Mouse (Mus musculus) 3T3-L1 (cell line): ENCODE results near the gene AF366264.
"Not testable (repeated sequence)": the region's sequence is repeated elsewhere in the genome, so short reads cannot be mapped to it uniquely, and the experiment has no call there.

Experiments
- DNase-seq: peaks from one replicate; pipeline ENCODE4 v3.0.0-alpha.2; 2015; ENCODE audit warnings: low read depth, low spot score

The AF366264 gene

DNA sequence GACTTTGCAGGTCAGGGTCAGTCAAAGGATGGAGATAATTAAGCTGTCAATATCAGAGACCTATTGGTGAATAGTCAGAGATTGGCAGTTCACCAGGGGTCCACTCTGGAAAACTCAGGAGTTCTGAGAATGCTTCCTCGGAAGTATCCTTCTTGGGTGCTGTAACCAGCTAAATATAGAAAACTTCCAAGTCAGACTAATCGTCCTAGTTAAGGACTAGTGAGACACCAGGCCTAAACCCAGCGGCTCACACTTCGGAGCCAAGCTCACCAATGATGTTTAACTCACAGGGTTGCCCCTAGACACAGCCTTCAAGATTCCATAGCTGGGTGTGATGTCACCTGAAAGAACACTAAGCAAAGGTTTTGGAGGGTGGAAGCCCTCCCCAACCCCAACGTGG lies at the start of gene AF366264:
Gene AF366264, minus strand, starts transcription at position 101 of the 400 bp plus-strand sequence.
- not testable (repeated sequence) for DNase-seq

DNA sequence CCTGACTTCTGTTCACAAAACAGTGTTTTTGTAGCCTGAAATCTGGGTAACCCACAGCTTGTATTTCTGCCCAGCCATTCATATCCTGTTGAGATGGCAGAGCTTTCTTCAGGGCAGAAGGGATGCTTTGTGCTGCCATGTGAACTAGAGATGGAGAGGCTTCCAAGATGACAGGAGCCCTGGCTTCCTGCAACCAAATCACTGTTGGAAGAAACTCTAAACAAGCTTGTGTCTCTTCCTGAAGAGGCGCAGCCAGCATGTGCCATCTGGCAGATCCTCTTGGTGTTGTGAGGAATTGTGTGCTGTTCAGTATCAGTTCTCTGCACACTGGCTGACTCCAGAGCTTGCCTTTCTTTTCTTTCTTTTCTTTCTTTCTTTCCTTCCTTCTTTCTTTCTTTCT lies 5.1 kb upstream of the AF366264 start:
- not testable (repeated sequence) for DNase-seq

DNA sequence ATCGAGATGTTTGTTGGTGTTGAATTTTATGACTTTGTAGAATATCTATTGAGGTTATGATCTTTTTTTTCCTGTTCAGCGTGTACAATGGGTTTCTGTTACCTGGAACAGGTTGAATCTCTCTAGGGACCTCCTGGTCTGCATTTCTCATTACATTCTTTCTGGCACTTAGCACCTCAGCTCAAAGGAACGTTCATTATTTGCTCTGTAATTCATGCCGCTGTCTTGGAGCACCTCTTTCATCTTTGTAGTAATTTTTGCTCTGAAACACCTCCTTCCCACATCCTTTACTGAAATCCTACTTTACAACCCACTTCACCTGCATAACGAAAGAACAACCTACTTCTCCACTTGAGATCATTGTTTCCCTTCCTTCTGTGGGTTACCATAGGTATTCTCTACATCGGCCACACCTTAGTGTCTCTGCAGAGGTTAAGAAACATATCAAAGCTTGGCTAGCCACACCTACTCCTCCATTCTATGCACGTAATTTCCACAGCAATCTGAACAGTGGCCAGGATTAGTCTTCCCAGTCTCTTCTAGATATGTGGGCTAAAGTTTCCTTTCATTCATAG lies 9.5 kb downstream of the AF366264 start:
- no peak for DNase-seq

DNA sequence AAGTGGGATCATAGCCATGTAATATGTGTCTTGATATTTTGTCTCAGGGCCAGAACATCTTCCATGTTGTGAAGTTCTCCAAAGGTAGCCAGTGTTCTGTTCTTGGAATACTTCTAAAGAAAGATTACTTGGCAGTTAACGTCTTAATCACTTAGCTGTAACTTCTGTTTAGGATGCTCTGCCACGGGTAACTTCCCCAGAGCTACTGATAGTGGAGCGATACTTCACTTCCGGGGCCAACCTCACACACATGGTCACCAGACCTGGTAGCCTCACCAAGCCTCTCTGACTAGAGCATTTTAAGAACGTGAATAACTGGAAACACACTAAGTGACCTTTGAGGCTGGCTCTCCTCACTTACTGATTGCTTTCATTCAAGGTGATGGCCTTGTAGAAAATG lies 38.6 kb downstream of the AF366264 start:
- DNase-seq, result no peak

DNA sequence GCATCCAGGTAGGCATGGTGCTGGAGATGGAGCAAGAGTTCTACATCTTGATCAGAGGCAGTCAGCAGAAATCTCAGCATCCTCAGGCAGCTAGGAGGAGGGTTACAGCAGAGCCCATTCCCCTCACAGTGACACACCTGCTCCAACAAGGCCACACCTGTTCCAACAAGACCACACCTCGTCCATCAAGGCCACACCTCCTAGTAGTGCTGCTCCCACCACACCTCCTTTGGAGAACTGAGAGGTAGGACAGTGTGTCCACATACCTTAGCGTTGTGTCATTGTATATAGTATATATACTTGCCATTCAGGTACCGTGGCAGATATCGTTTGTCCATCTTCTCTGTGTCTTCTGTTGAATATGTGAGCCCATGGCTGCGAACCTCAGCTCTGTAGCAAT lies 40.5 kb downstream of the AF366264 start:
- no peak for DNase-seq

DNA sequence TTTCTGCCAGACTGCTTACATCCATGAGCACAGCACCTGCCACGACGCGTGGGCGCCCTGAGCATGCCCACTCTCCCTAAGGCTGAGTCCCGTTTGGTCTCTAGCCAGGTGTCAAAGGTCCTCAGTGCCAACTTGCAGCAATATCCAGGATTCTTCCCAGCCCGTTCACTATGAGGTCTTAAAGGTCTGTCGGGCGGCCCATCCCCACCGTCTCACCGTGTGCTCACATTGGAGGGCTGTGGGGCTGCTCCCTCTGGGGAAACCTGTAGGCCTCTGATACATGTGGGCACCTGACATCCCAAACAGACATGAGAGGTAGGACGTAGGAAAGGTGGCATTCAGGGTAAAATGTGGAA lies 44.5 kb downstream of the AF366264 start:
- no peak for DNase-seq

DNA sequence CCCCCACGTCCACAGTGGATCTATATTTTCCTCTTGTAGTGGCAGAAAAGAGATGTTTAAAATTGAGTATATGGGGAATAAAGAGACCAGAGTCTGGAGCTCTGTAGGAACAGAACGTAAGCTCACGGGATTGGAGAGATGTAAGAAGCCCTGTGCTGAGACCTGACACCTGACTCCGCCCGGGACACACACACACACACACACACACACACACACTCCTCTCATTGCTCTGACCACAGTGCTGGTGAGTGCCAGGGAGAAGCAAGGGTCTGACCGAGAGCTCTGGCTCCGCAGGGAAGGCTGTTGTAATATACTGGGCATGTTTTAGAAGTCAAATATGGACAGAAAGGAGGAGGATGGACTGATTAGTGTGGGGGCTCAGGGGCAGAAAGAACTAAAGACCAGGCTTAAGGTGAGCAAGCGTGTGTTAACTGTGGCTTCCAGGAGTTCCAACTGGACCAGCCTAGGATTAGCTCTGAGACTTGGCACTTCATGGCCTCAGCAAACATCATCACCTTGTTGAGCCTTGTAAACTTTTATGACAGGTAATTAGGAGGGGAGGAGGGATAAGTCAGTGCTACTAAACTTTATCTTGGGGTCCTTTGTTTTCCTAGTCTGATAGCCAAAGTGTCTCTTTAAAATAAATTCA lies 45.0 kb downstream of the AF366264 start:
- DNase-seq, result no peak

DNA sequence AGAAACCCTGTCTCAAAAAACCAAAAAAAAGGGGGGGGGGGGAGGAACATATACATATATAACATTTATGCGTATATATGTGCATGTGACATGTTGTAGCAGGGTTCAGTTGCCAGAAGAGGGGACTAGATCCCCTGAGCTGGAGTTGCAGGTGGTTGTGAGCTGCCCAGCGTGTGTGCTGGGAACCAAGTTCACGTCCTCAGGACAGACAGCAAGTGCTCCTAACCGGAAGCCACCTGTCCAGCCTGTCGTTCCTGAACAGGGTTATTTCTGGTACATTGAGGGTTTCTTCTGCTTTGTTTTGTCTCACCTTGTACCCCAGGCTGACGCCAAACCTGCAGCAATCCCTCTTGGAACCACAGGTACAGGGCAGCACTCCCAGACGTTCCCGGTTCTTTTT lies 48.6 kb downstream of the AF366264 start:
- no peak for DNase-seq

DNA sequence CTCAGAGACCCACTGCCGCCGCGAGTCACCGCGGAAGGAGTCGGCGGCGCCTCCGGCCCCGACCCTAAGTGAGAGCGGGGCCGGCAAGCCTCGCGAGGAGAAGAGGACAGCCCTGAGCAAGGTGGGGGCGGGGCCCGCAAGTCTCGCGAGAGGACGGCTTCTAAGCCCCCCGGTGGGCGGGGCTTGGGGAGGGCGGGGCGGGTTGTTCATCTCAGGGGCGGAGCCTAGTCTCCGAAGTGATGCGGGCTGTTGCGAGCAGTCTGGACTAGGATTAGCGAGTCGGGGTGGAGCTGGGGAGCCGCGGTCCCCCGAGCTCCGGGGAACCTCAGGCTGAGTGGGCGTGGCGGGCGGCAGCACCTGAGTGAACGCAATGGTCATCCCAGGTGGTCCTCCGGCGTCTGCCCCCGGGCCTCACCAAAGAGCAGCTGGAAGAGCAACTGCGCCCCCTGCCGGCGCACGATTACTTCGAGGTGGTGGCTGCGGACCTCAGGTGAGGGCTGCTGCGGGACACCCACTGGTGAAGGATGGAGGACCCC lies 52.4 kb downstream of the AF366264 start:
- peak; percentile 96 for DNase-seq

DNA sequence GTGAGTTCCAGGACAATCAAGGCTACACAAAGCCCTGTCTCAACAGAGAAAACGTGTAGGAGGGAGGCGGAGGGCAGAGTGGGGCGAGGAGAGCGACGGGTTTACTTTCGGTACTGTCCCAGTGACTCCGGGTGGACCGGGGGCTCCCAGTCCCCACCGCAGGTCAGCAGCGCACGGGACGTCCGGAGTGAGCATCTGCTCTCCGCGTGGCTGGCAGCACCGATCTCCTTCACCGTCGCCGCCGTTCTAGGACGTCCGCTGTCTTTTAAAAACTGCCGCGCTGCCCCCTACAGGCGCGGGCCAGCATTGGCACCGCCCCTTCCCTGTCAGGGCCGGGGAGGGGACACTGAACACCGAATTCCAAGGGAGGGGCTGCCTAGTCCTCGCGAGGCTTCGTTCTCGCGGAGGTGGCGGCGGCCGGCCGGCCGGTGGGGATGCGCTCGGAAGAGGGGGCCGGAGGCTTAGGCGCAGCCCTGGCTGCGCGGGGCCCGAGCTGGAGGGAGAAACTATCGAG lies 52.9 kb downstream of the AF366264 start, which contains the start of gene Upf3a:
Gene Upf3a, plus strand, starts transcription at position 366 of the 514 bp plus-strand sequence.
- peak; percentile 95 for DNase-seq
